Mouse (Mus musculus): ENCODE measurements around the gene Majin.
A peak's percentile ranks its signal among the peaks of the same experiment; 100 is the strongest.

Majin gene

GRCm38 (mm10) chr19:6261379-6261778 lies 77.2 kb downstream of the Majin start:
- no peak for DNase-seq (ENCODE audit: extremely low spot score, low read depth, low spot score)

DNA sequence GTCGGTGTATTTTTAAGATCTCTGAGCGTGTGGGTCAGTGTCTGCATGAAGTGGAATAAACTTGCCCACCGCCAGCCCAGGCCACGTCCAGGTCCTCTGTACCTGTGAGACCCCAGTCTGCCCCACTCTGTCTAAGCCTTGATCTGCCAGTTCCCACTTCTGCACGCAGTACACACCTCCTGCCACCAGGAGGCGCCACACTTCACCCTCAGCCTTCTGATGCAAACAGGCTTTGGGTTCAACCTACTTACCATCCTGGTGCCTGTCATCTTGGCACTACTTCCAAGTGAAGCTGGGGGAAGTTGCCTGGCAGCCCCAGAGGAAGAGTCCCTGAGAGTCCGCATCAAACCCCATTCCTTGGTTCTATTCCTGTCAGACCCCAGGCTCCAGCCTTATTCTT lies 78.0 kb downstream of the Majin start:
- no peak for DNase-seq (ENCODE audit: extremely low spot score, low read depth, low spot score)

DNA sequence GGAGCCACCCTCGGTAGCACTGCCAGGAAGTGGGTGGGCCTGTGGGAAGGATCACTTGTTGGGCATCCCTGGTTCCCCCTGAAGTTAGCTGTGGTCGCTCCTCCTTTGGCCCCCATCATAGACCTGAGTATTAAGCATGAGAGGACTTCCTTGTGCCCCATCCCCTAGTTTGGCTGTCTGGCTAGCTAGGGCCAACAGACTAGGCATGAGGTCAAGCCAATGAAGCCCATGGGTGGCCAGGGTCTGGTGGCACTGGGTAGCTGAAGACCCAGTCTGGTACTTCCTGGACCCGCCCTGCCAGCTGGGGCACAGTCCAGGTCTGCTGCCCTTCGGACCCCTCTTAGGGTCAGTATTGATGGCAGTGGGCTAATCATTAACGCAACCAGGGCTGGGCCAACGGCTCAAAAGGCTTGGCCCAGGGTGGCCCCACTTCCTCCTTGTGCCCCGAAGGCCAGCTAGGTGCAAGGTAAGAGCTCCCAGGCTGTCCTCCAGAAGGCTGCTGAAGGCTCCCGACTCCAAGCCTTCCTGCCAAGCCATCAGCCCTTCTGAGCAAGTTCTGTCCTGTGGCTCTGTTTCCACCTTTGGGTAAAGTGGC lies 78.7 kb downstream of the Majin start:
- DNase-seq (ENCODE audit: extremely low spot score, low read depth, low spot score): no peak

DNA sequence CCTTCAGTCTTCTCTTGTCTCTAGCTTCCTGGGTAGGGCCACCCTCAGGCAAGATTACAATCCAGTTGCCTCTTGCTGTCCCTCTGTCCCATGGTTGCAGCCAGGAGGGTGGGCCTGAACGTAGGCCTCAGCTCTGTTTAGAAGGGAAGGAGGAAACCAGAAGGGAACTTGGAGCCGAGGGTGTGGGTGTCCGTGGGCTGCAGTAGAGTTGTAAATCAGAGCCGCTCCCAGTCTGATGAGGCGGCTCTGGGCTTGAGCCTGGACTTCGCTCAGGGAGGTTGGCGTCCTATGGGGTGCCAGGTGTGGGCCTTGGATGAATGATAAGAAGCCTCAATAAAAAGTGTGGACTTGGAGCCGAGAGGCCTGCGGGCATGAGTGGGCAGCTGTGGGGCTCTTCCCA lies 80.0 kb downstream of the Majin start:
- DNase-seq (ENCODE audit: extremely low spot score, low read depth, low spot score): no peak

- no peak for DNase-seq (ENCODE audit: extremely low spot score, low read depth, low spot score)
These were observed 80.8 kb downstream of the Majin start for GRCm38 (mm10) chr19:6264945-6265344.

DNA sequence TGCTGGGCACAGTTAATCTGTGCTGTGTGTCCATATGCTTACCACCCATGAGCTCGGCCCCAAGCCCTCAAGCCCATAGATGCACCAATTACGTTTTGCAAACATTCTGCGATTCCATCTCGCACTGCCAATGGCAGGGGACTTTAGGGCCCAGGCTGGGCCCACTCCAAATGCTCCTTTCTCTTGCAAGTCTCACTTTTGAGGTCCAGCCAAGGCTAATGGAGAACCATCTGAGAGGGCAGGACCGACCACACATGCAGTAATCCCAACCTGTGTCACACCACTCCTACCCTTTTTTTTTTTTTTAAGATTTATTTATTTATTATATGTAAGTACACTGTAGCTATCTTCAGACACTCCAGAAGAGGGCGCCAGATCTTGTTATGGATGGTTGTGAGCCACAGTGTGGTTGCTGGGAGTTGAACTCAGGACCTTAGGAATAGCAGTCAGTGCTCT lies 81.6 kb downstream of the Majin start:
- DNase-seq (ENCODE audit: extremely low spot score, low read depth, low spot score): no peak

DNA sequence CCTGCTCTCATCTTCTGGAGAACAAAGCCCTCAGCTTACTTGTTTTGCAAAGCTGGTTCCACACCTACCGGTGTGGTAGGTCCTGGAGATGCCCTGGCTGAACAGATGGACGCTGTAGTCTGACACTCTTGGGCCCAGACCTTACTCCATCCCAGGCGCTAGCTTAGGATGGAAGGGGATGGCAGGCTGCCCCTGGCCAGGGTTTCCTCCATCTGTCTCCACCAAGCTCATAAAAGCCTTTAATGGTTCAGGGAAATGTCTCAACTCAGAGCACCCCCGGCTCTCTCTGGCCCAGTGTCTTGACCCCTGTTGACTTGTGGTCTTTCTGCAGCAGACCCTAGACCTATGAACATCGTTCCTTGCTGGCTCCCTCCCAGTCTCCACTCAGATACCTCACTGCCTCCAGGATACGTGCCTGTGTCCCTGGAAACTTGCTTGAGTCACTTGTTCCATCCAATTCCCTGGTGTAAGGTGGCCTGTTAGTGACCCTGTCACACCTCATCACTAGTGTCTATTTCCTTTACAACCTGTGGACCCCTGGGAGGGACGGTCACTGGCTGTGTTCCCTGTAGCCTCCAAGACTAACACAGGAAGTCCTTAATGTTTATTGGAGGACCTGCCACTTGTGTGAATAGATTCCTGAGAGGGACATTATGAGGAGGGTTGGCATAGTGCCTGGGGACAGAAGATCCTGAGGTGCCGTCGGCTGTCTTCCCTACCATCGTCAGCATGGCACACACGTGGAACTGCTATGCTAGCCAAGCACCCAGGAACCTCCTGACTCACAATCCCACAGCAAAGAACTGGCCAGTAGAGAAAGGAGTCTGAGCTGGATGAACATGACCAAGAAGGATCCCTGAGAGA lies 83.3 kb downstream of the Majin start:
- no peak for DNase-seq (ENCODE audit: extremely low spot score, low read depth, low spot score)

GRCm38 (mm10) chr19:6268170-6268528 lies 84.0 kb downstream of the Majin start:
- peak; percentile 90 for DNase-seq (ENCODE audit: extremely low spot score, low read depth, low spot score)

DNA sequence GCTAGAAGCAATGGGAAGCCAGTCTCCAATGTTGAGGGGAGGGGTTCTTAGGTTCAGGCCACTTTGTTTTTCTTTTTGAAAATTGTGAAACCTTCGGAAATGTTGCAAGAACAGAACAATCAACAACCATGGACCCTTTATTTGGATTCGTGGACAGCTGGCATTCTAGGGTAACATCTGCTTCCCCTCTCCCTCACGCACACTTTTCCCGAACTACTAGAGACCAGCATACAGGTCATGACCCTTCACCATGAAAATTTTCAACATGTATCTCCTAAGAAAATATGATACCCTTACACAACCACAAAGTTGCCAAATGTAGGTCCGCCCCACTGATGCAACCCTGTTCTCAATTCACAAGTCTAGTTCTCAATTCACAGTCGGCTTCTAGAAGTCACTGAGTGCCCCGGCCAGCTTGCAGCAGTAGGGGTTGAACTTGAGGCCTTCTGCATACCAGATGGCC lies 84.5 kb downstream of the Majin start:
- DNase-seq (ENCODE audit: extremely low spot score, low read depth, low spot score): no peak

GRCm38 (mm10) chr19:6269798-6270475 lies 85.7 kb downstream of the Majin start:
- no peak for DNase-seq (ENCODE audit: extremely low spot score, low read depth, low spot score)

- DNase-seq (ENCODE audit: extremely low spot score, low read depth, low spot score): no peak
These were observed 86.5 kb downstream of the Majin start for GRCm38 (mm10) chr19:6270661-6271060.

- DNase-seq (ENCODE audit: extremely low spot score, low read depth, low spot score): no peak
These were observed 87.0 kb downstream of the Majin start for GRCm38 (mm10) chr19:6271206-6271605.

DNA sequence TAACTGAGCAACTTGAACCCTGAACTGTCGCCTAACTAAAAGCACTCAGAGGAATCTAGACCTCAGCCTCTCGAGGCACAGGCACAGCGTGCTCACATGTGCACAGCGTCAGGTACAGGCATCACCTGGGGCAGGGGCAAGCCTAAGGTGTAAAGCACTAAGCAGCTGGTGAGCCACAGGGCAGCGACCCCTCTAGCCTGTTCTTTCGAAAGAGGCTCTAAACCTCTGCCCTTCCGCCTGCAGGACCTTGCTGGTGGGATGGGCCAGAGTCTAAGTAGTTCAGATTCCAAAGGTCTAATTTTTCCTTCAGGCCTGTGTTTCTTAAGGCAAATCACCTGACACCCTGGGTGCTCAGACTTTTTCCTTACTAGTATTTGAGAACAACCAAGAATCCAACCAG lies 87.9 kb downstream of the Majin start:
- DNase-seq (ENCODE audit: extremely low spot score, low read depth, low spot score): no peak

DNA sequence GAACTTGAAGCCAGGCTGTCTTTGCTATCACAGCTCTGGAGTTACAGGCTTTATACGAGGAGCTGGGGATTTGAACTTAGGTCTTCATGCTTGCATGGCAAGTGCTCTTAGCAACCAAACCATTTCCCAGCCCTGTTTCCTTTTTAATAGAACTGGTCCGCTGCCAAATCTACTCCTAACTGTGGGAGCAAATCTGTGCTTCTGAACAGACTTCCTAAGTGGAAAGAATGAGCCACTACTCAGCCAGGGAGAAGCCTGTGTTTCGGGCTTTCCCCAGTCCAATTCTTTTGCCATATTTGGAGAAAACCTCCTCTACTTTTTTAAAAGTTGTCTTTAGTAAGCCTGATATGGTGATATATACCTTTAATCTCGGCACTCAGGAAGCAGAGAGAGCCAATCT lies 88.5 kb downstream of the Majin start:
- DNase-seq (ENCODE audit: extremely low spot score, low read depth, low spot score): no peak

DNA sequence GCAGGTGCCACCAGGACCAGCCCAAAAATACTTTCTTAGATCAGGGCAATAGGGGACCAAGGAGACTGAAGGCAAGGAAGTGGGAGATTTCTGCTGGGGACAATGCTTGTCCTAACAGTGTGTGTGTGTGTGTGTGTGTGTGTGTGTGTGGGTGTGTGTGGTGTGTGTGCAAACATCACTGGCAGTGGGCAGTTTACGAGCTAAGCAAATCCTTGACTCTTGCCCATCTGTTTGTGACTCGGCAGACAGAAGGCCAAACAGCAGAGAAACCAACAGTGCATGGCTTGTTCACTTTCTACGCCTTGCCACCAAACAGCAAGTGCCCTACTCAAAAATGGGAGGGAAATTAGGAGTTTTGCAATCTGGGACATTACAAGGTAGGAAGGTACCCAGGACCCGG lies 89.4 kb downstream of the Majin start:
- no peak for DNase-seq (ENCODE audit: extremely low spot score, low read depth, low spot score)
